Mouse (Mus musculus): ENCODE data around the gene Serpina1c.

DNA sequence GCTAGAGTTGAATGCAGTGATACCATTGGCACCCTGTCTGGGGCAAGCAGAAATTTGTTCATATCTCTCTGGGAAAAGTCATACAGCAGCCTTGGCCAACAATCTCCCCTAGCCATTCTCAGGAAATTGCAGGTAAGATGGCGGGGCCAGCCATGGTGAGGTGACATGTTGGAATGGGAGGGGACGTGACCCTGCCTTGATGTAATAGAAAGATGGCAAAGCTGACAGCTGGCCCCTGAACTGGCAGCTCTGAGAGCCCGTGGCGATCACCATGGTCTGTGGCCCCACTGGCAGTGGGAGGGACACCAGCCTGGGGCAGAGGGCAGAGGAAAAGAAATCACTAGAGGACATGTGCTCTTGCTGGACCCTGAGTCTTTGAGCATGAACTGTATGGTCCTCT lies 41.6 kb upstream of the Serpina1c start:
- no peak for TF ChIP-seq CTCF (IDR thresholded peaks at IDR 0.05)
- no peak for TF ChIP-seq EP300 (IDR thresholded peaks at IDR 0.05)

Measured in lung, postnatal 0 days (tissue).